Mouse (Mus musculus) hindbrain, embryonic 12.5 days (tissue): ENCODE results near the gene Nckap1. TPM values are rescaled to one million over a fixed set of nuclear protein-coding genes. Genes with fewer than 3 reads are reported as not detected.

Experiments used
- ATAC-seq: fragments of 200-750 bp; cut with Nextera tagmentation; 2 replicates; pipeline ENCODE4 v1.8.0; 2017; ENCODE audit warnings: moderate TSS enrichment; ENCODE audit not compliant: low FRiP score
- H3K27ac ChIP-seq: fragments of 300-500 bp; sonication (generic); 2 replicates; pipeline ENCODE4 v1.5.1; 2016; ENCODE audit warnings: mild to moderate bottlenecking
- H3K27me3 ChIP-seq: fragments of 300-500 bp; sonication (generic); 2 replicates; pipeline ENCODE4 v1.6.1; 2016; ENCODE audit warnings: mild to moderate bottlenecking
- H3K36me3 ChIP-seq: fragments of 300-500 bp; sonication (generic); 2 replicates; pipeline ENCODE4 v1.6.1; 2016; ENCODE audit warnings: mild to moderate bottlenecking
- H3K4me1 ChIP-seq: fragments of 300-500 bp; sonication (generic); 2 replicates; pipeline ENCODE4 v1.6.1; 2016
- H3K4me2 ChIP-seq: fragments of 300-500 bp; sonication (generic); replicated peaks from 2 replicates; pipeline ENCODE4 v1.6.1; 2016; ENCODE audit warnings: mild to moderate bottlenecking
- H3K4me3 ChIP-seq: fragments of 300-500 bp; sonication (generic); 2 replicates; pipeline ENCODE4 v1.5.1; 2016; ENCODE audit warnings: mild to moderate bottlenecking
- H3K9ac ChIP-seq: fragments of 300-500 bp; sonication (generic); 2 replicates; pipeline ENCODE4 v1.6.1; 2016; ENCODE audit warnings: mild to moderate bottlenecking, moderate library complexity
- H3K9me3 ChIP-seq: fragments of 300-500 bp; sonication (generic); replicated peaks from 2 replicates; pipeline ENCODE4 v1.6.1; 2016; ENCODE audit warnings: mild to moderate bottlenecking
- WGBS: fragments of 180-500 bp; shearing (Covaris S2); methylation state at CpG from one replicate; pipeline ENCODE4 v1.1.7; 2016; 5-methylcytosine and 5-hydroxymethylcytosine counted together
- polyA plus RNA-seq: library from polyadenylated mRNA; unstranded; fragments of >200 nt; fragmentation: Nextera tagmentation; extraction: Ambion mirVana; gene quantifications from 2 replicates; pipeline ENCODE4 v1.2.1, GENCODE M21; 2016

Gene Nckap1
- polyA plus RNA-seq, 1 experiment from 2014 or later = 109 TPM

DNA sequence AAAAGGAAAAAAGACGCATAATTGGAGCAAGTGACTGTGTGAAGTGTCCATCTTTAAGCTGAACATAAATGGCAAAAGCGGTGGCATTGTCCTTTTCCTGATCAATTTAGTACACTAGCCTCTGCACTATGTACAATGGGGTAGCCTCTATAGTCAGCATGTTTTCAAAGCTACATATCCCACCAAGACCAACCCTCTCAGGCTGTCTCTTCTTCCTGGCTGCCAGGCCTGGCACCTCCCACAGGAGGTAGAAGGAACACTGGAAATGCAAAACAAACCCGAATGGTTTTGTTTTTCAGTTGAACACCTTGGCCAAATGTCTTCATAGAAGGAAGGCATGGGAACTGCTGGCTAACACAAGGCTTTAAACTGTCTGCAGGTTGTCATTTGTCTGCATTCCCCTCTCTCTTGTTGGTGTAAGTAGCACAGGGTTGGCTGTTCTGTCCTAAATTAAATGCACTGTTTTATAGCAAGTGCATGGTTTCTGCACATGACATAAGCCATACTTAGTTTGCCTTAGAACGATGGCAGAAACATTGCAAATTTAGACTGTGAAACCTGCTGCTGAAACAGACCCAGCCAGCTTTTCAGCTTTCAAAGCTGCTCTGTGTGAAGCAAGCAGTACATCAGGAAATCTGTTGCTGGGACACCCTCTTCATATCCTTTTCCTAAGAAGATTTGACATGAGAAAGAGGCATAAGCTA lies 13.2 kb upstream of the Nckap1 start:
- WGBS = 82% methylated on average over 4 of the region's 4 CpGs
- H3K27me3 ChIP-seq = no peaks in the 10 kb centered on the region
- no peaks in the 10 kb centered on the region for H3K36me3 ChIP-seq
- ATAC-seq = no peak
- no peak overlapping the region for H3K9ac ChIP-seq
- H3K4me2 ChIP-seq = no peak overlapping the region
- no peaks in the 10 kb centered on the region for H3K4me1 ChIP-seq
- no peak overlapping the region for H3K4me3 ChIP-seq
- no peak overlapping the region for H3K27ac ChIP-seq
- no peaks in the 10 kb centered on the region for H3K9me3 ChIP-seq

- Histone ChIP-seq H3K4me1 (peaks cover 11% of the 10 kb centered on the region), H3K36me3 (no peaks in the 10 kb centered on the region), H3K9me3 (no peaks in the 10 kb centered on the region), H3K4me3 (no peak overlapping the region), H3K27me3 (no peaks in the 10 kb centered on the region), H3K9ac (no peak overlapping the region), H3K27ac (no peak overlapping the region), H3K4me2 (no peak overlapping the region)
- 87% methylated on average over 3 of the region's 3 CpGs for WGBS
- no peak for ATAC-seq
Measured at GRCm38 (mm10) chr2:80582356-80582755, 1.2 kb upstream of the Nckap1 start.

- ATAC-seq = peak; percentile 75
- Histone ChIP-seq H3K4me1 (peaks cover 11% of the 10 kb centered on the region), H3K9me3 (no peaks in the 10 kb centered on the region), H3K27me3 (no peaks in the 10 kb centered on the region), H3K4me2 (peak overlapping the region; percentile 69), H3K27ac (peak overlapping the region; percentile 99), H3K9ac (peak overlapping the region; percentile 96), H3K36me3 (no peaks in the 10 kb centered on the region), H3K4me3 (peak overlapping the region; percentile 93)
- WGBS = under 1% methylated on average over 47 of the region's 65 CpGs
Measured at GRCm38 (mm10) chr2:80580311-80580961, 744 bp downstream of the Nckap1 start.

DNA sequence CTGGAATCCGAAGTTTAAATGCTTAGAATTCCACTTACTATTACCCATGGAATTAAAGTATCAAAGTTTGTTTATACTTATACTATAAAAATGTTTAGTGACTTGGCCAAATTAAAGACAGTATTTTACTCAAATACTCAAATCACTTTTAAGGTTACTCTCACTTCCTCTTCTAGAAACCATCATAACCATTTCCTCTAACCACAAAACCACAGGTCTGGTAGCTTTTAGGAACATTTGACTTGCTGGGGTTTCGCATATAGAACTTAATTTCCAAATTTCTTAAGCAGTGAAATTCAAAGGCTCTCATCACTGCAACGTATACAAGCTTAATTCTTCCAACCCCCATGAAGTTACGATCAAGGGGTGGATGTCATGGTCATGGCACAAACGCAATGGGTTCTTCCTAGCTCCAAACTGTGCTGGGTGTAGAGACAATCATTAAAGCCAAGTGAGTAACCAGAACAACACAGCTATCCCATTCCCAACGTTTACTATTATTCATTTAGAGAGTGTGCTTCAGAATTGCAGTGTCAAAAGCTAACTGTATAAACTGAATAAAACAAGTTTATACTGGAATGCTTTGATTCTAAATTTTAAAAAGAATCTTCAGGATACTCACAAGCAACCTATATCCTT lies 1.8 kb downstream of the Nckap1 start:
- H3K4me1 ChIP-seq = peaks cover 11% of the 10 kb centered on the region
- no peak for ATAC-seq
- H3K9ac ChIP-seq = no peak overlapping the region
- WGBS = 54% methylated on average over 6 of the region's 6 CpGs
- H3K9me3 ChIP-seq = no peaks in the 10 kb centered on the region
- no peaks in the 10 kb centered on the region for H3K36me3 ChIP-seq
- H3K27me3 ChIP-seq = no peaks in the 10 kb centered on the region
- H3K4me3 ChIP-seq = peak overlapping the region; percentile 18
- H3K27ac ChIP-seq = no peak overlapping the region
- peak overlapping the region; percentile 69 for H3K4me2 ChIP-seq

GRCm38 (mm10) chr2:80577286-80577685 lies 3.9 kb downstream of the Nckap1 start:
- no peak overlapping the region for H3K4me3 ChIP-seq
- WGBS = 98% methylated on average over 1 of the region's 1 CpGs
- no peaks in the 10 kb centered on the region for H3K36me3 ChIP-seq
- peaks cover 11% of the 10 kb centered on the region for H3K4me1 ChIP-seq
- no peaks in the 10 kb centered on the region for H3K9me3 ChIP-seq
- ATAC-seq = no peak
- no peak overlapping the region for H3K9ac ChIP-seq
- H3K27me3 ChIP-seq = no peaks in the 10 kb centered on the region
- H3K4me2 ChIP-seq = no peak overlapping the region
- no peak overlapping the region for H3K27ac ChIP-seq

GRCm38 (mm10) chr2:80570656-80571055 lies 10.5 kb downstream of the Nckap1 start:
- Histone ChIP-seq H3K9ac (no peak overlapping the region), H3K27ac (no peak overlapping the region), H3K27me3 (no peaks in the 10 kb centered on the region), H3K4me3 (no peak overlapping the region), H3K4me2 (no peak overlapping the region), H3K36me3 (no peaks in the 10 kb centered on the region), H3K9me3 (no peaks in the 10 kb centered on the region), H3K4me1 (no peaks in the 10 kb centered on the region)
- ATAC-seq = no peak
- 85% methylated on average over 4 of the region's 4 CpGs for WGBS

- no peak for ATAC-seq
- no peaks in the 10 kb centered on the region for H3K9me3 ChIP-seq
- H3K27me3 ChIP-seq = no peaks in the 10 kb centered on the region
- H3K9ac ChIP-seq = no peak overlapping the region
- H3K4me3 ChIP-seq = no peak overlapping the region
- WGBS = 93% methylated on average over 4 of the region's 4 CpGs
- H3K4me2 ChIP-seq = no peak overlapping the region
- no peaks in the 10 kb centered on the region for H3K4me1 ChIP-seq
- H3K36me3 ChIP-seq = no peaks in the 10 kb centered on the region
- H3K27ac ChIP-seq = no peak overlapping the region
Measured at GRCm38 (mm10) chr2:80567411-80567810, 13.8 kb downstream of the Nckap1 start.

GRCm38 (mm10) chr2:80562253-80562652 lies 18.9 kb downstream of the Nckap1 start:
- Histone ChIP-seq H3K9me3 (no peaks in the 10 kb centered on the region), H3K27ac (no peak overlapping the region), H3K4me3 (no peak overlapping the region), H3K4me2 (no peak overlapping the region), H3K4me1 (no peaks in the 10 kb centered on the region), H3K36me3 (peaks cover 4% of the 10 kb centered on the region; the same call in 1 of the 2 replicates), H3K27me3 (no peaks in the 10 kb centered on the region), H3K9ac (no peak overlapping the region)
- ATAC-seq = no peak

DNA sequence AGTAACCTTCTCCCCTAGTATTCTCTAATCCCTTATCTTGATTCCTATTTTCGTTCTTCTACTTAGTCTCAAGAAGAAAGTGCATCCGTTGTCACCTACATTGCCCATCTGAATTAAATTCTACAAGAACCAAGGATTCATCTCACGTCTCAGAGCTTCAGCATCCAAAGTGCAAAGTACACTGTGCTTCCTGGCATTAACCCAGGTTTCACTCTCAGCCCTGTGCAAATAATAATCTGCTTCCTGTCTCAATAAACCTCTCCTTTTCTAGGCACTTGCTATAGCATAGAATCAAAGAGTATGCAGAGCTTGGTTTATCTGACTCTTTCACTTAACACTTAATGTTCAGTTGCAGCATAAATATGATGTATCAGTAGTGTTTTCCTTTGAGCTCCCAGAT lies 19.7 kb downstream of the Nckap1 start:
- WGBS = 93% methylated on average over 3 of the region's 3 CpGs
- Histone ChIP-seq H3K27me3 (no peaks in the 10 kb centered on the region), H3K27ac (no peak overlapping the region), H3K4me1 (no peaks in the 10 kb centered on the region), H3K9ac (no peak overlapping the region), H3K4me2 (no peak overlapping the region), H3K9me3 (no peaks in the 10 kb centered on the region), H3K36me3 (peaks cover 4% of the 10 kb centered on the region; the same call in 1 of the 2 replicates), H3K4me3 (no peak overlapping the region)
- no peak for ATAC-seq

- Histone ChIP-seq H3K27ac (no peak overlapping the region), H3K27me3 (no peaks in the 10 kb centered on the region), H3K36me3 (peaks cover 4% of the 10 kb centered on the region; the same call in 1 of the 2 replicates), H3K4me1 (no peaks in the 10 kb centered on the region), H3K9me3 (no peaks in the 10 kb centered on the region), H3K4me2 (no peak overlapping the region), H3K9ac (no peak overlapping the region), H3K4me3 (no peak overlapping the region)
- ATAC-seq = no peak
- 94% methylated on average over 5 of the region's 5 CpGs for WGBS
Measured at GRCm38 (mm10) chr2:80560773-80561172, 20.4 kb downstream of the Nckap1 start.

- 92% methylated on average over 5 of the region's 5 CpGs for WGBS
Measured at GRCm38 (mm10) chr2:80559655-80560054, 21.5 kb downstream of the Nckap1 start.

DNA sequence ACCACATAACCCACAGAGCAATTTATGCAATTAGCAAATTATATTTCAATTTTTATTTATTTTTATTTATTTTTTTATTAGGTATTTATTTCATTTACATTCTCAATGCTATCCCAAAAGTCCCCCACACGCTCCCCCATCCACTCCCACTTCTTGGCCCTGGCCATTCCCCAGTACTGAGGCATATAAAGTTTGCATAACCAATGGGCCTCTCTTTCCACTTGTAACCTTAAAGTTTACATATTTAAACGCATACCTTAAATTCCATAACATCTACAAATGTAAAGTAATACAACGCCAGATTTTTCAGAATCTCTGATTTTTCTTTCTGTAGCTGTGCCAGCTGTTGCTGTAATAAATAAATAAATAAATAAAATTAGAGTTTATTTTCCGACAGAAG lies 26.7 kb downstream of the Nckap1 start:
- H3K9ac ChIP-seq = no peak overlapping the region
- 89% methylated on average over 4 of the region's 4 CpGs for WGBS
- no peak overlapping the region for H3K4me3 ChIP-seq
- no peak for ATAC-seq
- H3K27ac ChIP-seq = no peak overlapping the region
- H3K4me1 ChIP-seq = no peaks in the 10 kb centered on the region
- H3K4me2 ChIP-seq = no peak overlapping the region
- peaks cover 33% of the 10 kb centered on the region for H3K36me3 ChIP-seq
- no peaks in the 10 kb centered on the region for H3K27me3 ChIP-seq
- H3K9me3 ChIP-seq = no peaks in the 10 kb centered on the region

More at GRCm38 (mm10) chr2:80559655-80560054, 21.5 kb downstream of the Nckap1 start:
- H3K4me1 ChIP-seq = no peaks in the 10 kb centered on the region
- H3K36me3 ChIP-seq = peaks cover 4% of the 10 kb centered on the region; the same call in 1 of the 2 replicates
- no peak overlapping the region for H3K27ac ChIP-seq
- no peak overlapping the region for H3K9ac ChIP-seq
- H3K4me2 ChIP-seq = no peak overlapping the region
- no peaks in the 10 kb centered on the region for H3K27me3 ChIP-seq
- no peaks in the 10 kb centered on the region for H3K9me3 ChIP-seq
- no peak overlapping the region for H3K4me3 ChIP-seq
- no peak for ATAC-seq
